Mouse (Mus musculus): ENCODE measurements around the gene Zc3hc1. TPM values are rescaled to one million over a fixed set of nuclear protein-coding genes. Genes with fewer than 3 reads are reported as not detected.

Gene Zc3hc1
- total and polyA plus RNA-seq, 2 experiments from 2014 or later, result 42.7 to 59.6 TPM

DNA sequence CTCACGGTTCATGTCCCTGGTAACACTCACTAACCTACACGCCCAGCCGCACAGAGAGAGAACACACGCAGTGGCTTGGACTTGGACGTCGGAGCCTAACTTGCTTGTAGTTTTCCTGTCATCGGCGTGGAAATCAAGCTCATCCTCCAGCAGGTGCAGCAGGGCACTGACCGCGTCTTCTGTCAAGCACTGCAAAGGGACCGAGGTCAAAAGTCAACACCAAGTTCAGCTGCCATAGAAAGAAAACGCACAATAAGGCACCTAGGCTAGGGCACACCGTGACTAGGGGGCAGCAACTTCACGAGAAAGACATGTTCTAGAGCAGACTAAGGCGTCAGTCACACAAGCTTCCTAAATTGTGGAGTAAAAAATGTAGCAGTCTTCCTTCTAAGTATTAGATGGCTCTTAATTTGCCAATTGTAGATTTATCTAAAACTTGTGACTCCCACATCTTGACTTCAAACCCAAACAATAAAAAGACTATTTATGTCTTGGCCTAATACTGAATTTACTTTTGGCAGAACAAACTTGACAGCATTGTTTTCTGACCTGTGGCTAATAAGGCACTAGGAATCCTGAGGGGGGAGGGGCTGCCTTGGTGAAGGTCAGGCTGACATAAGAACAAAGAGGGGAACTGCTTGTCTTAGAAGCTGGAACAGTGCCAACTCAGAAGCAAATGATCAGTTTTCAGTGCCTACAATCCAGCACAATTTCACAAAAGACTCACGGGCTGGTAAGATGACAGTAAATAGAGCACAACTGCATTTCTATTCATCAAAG is 15.9 kb downstream of the Zc3hc1 start:
- Histone ChIP-seq H3K4me1 (ENCODE audit: insufficient read depth, low read length) (0 out of 2 replicates have a peak, but pooled peaks cover 3% of the 10 kb centered on the region), H3K36me3 (ENCODE audit: insufficient read depth, low read length) (peaks cover 65% of the 10 kb centered on the region), H3K9ac (replicated peaks; ENCODE audit: low read length) (no peak overlapping the region), H3K9me3 (ENCODE audit: low read length) (no peaks in the 10 kb centered on the region), H3K27ac (no peak overlapping the region), H3K4me3 (ENCODE audit: low read length) (no peak overlapping the region), H3K27me3 (ENCODE audit: insufficient read depth, low read length) (no peaks in the 10 kb centered on the region), H3K4me2 (ENCODE audit: low read depth, low read length) (no peak overlapping the region)
- ATAC-seq (no peak), DNase-seq (ENCODE audit: low spot score) (peak; percentile 14)
- TF ChIP-seq CTCF (IDR thresholded peaks at IDR 0.05; ENCODE audit: low read depth), result no peak
- 72% methylated on average over 16 of the region's 16 CpGs for whole genome bisulfite sequencing

DNA sequence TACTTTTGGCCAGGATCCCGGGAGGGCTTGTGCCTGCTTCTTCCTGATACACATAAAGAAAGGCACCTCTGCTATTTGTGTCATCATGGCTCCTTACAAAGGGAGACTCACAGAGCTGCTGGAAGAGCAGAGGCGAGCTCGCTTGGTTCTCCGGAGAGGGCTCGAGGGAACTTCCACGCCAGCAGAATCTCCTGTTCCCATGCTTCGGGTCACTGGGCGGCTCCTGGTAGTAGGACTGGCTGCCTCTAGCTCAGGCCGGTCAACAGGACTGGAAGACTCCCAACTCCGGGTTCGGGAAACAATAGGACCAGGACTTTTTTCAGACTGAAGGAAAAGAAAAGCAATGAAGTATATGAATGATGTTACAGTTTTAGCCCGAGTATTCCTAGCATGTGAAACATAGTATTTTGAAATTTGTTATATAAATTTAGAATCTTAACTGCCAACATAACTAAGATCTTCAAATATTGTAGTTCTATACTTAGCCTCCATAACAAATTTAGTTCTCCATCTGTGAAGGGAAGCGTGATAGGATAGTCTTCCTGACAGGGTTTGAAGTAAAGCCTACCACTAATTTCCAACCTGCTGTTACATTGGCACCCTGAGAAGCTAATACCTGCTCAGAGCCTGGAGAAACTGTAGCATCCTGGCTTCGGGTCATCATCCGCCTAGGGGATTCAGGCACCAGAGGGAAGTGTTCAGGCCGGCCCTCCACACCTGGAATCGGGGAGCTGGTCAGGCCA is 18.0 kb downstream of the Zc3hc1 start:
- H3K4me2 ChIP-seq (ENCODE audit: low read depth, low read length), result no peak overlapping the region
- no peak for TF ChIP-seq CTCF (IDR thresholded peaks at IDR 0.05; ENCODE audit: low read depth)
- no peaks in the 10 kb centered on the region for H3K9me3 ChIP-seq (ENCODE audit: low read length)
- 92% methylated on average over 17 of the region's 17 CpGs for WGBS
- no peak overlapping the region for H3K9ac ChIP-seq (replicated peaks; ENCODE audit: low read length)
- no peaks in the 10 kb centered on the region for H3K27me3 ChIP-seq (ENCODE audit: insufficient read depth, low read length)
- H3K27ac ChIP-seq, result no peak overlapping the region
- H3K4me3 ChIP-seq (ENCODE audit: low read length), result no peak overlapping the region
- DNase-seq (ENCODE audit: low spot score) (no peak), ATAC-seq (no peak)
- peaks cover 72% of the 10 kb centered on the region for H3K36me3 ChIP-seq (ENCODE audit: insufficient read depth, low read length)
- H3K4me1 ChIP-seq (ENCODE audit: insufficient read depth, low read length), result 0 out of 2 replicates have a peak, but pooled peaks cover 3% of the 10 kb centered on the region

DNA sequence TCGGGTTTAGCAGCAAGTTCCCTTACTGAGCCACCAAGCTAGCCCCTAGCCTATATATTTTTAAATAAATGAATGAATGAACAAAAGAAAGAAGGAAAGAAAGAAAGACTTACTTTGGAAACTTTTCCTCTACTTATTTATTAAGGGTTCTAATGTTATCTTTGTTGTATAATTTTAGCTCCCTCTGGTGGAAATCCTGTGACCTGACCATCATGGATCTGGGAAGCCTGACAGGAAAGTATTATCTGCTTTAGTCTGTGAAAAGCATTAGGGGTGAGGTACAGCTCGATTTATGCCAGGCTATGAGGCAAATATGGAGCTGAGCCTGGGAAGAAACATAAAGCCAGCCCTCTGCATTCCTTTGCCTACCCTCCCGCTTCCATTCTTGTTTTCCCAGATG is 21.5 kb downstream of the Zc3hc1 start:
- WGBS, result 88% methylated on average over 3 of the region's 3 CpGs
- no peak overlapping the region for H3K9ac ChIP-seq (replicated peaks; ENCODE audit: low read length)
- ATAC-seq (no peak), DNase-seq (ENCODE audit: low spot score) (peak; percentile 32)
- H3K36me3 ChIP-seq (ENCODE audit: insufficient read depth, low read length), result peaks cover 79% of the 10 kb centered on the region
- H3K9me3 ChIP-seq (ENCODE audit: low read length), result no peaks in the 10 kb centered on the region
- H3K4me3 ChIP-seq (ENCODE audit: low read length), result no peak overlapping the region
- H3K27me3 ChIP-seq (ENCODE audit: insufficient read depth, low read length), result no peaks in the 10 kb centered on the region
- no peak overlapping the region for H3K4me2 ChIP-seq (ENCODE audit: low read depth, low read length)
- peak; percentile 38; the same call in 1 of the 2 replicates for TF ChIP-seq CTCF (IDR thresholded peaks at IDR 0.05; ENCODE audit: low read depth)
- no peaks in the 10 kb centered on the region for H3K4me1 ChIP-seq (ENCODE audit: insufficient read depth, low read length)
- H3K27ac ChIP-seq, result no peak overlapping the region

DNA sequence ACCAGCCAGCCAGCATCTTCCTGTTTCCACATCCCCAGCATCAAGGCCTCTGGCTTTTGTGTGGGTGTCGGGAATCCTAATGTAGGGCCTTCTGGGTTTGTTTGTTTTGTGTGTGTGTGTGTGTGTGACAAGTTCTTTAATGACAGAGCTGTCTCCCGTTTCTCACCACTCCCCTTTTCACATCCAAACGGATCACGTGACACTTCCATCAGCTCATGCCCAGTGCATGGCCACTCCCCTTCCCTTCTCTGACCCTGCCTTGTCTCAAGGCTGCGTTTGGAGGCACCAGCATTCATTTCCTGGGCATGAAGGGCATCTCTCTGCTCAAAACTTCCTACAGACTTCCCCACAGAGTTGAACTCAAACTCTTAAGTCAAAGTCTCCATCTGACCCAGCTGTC is 27.0 kb downstream of the Zc3hc1 start:
- Histone ChIP-seq H3K4me1 (ENCODE audit: insufficient read depth, low read length) (no peaks in the 10 kb centered on the region), H3K9ac (replicated peaks; ENCODE audit: low read length) (no peak overlapping the region), H3K36me3 (ENCODE audit: insufficient read depth, low read length) (peaks cover 30% of the 10 kb centered on the region), H3K27me3 (ENCODE audit: insufficient read depth, low read length) (no peaks in the 10 kb centered on the region), H3K27ac (no peak overlapping the region), H3K4me3 (ENCODE audit: low read length) (no peak overlapping the region), H3K9me3 (ENCODE audit: low read length) (no peaks in the 10 kb centered on the region), H3K4me2 (ENCODE audit: low read depth, low read length) (no peak overlapping the region)
- 43% methylated on average over 5 of the region's 5 CpGs for WGBS
- no peak for ATAC-seq
- no peak for DNase-seq (ENCODE audit: low spot score)
- TF ChIP-seq CTCF (IDR thresholded peaks at IDR 0.05; ENCODE audit: low read depth), result no peak

DNA sequence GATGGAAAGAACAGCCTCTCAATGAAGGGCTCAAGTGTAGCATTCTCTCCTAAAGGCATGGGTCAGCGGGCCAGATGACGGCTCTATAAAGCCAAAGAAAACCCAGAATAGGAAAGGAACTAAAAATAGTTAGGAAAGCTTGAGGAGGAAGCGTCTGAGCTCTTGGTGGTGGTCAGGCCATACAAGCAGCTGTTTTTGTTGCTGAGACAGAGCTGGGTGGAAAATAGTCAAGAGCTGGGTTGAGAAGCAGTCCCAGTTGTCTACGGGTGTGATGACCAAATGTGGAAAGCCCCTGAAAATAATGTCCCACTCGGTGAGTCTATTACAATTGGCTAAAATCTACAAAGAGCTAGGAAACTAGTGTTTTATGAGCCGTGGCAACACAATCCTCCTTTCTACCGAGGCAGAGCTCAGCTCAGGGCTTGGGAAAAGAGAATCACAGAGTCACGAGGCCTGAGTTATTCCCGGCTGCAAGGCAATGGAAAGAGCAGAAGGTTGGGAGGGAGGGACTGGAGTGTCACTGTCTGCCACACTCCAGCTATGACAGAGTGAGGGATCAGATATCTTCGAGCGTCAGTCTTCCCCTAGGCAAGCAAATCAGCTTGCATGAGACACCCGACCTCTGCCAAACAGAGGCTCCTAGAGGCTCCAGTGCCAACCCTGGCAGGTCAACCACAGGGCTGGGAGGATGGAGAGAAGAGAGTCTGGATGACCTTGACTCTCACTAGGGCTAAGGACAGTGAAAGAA is 30.9 kb downstream of the Zc3hc1 start:
- ATAC-seq, result no peak
- Histone ChIP-seq H3K4me1 (ENCODE audit: insufficient read depth, low read length) (no peaks in the 10 kb centered on the region), H3K9me3 (ENCODE audit: low read length) (no peaks in the 10 kb centered on the region), H3K36me3 (ENCODE audit: insufficient read depth, low read length) (peaks cover 1% of the 10 kb centered on the region; the same call in 1 of the 2 replicates), H3K27ac (no peak overlapping the region), H3K4me2 (ENCODE audit: low read depth, low read length) (no peak overlapping the region), H3K9ac (replicated peaks; ENCODE audit: low read length) (no peak overlapping the region), H3K27me3 (ENCODE audit: insufficient read depth, low read length) (no peaks in the 10 kb centered on the region), H3K4me3 (ENCODE audit: low read length) (no peak overlapping the region)
- WGBS, result 74% methylated on average over 12 of the region's 12 CpGs
- DNase-seq (ENCODE audit: low spot score), result no peak
- no peak for TF ChIP-seq CTCF (IDR thresholded peaks at IDR 0.05; ENCODE audit: low read depth)

DNA sequence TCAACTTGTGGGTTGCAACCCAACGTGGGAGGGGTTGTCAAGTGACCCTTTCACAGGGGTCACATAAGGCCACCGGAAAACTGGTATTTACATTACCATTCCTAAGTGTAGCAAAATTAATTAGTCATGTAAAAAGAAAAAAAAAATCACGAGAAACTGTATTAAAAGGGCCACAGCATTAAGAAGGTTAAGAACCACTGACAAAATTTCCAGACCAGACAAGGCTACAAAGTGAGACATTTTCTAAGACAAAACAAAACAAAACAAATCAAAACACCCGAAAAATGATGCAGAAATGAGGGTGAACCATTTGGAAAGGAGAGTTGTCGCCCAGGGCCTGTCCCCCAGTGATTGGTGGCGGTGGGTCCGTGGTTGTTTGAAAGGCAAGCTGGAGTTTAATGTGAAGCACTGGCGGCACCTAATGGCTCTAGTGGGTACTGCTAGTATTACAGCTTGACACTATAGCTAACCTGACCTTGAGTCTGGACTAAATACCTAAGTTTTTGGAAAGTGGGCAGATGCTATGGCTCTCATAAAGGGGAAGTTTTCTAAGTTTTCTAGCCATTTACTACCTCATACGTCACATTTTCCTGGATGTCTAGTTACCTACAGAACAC is 33.2 kb downstream of the Zc3hc1 start:
- WGBS, result 21% methylated on average over 9 of the region's 9 CpGs
- peak; percentile 95 for TF ChIP-seq CTCF (IDR thresholded peaks at IDR 0.05; ENCODE audit: low read depth)
- H3K4me1 ChIP-seq (ENCODE audit: insufficient read depth, low read length), result no peaks in the 10 kb centered on the region
- H3K4me3 ChIP-seq (ENCODE audit: low read length), result no peak overlapping the region
- no peaks in the 10 kb centered on the region for H3K9me3 ChIP-seq (ENCODE audit: low read length)
- H3K9ac ChIP-seq (replicated peaks; ENCODE audit: low read length), result no peak overlapping the region
- H3K27ac ChIP-seq, result no peak overlapping the region
- H3K36me3 ChIP-seq (ENCODE audit: insufficient read depth, low read length), result no peaks in the 10 kb centered on the region
- no peak overlapping the region for H3K4me2 ChIP-seq (ENCODE audit: low read depth, low read length)
- DNase-seq (ENCODE audit: low spot score), result peak; percentile 90
- peak; percentile 73; the same call in 1 of the 2 replicates for ATAC-seq
- no peaks in the 10 kb centered on the region for H3K27me3 ChIP-seq (ENCODE audit: insufficient read depth, low read length)

Data from hindbrain, postnatal 0 days (tissue).